Mouse (Mus musculus) mesoderm, embryonic 11.5 days (tissue): ENCODE measurements around the gene Naa40.
A peak's percentile ranks its signal among the peaks of the same experiment; 100 is the strongest.

Experiments
- DNase-seq: peaks from one replicate; pipeline ENCODE4 v3.0.0-alpha.2; 2012; ENCODE audit warnings: low read depth, low spot score

The Naa40 gene

DNA sequence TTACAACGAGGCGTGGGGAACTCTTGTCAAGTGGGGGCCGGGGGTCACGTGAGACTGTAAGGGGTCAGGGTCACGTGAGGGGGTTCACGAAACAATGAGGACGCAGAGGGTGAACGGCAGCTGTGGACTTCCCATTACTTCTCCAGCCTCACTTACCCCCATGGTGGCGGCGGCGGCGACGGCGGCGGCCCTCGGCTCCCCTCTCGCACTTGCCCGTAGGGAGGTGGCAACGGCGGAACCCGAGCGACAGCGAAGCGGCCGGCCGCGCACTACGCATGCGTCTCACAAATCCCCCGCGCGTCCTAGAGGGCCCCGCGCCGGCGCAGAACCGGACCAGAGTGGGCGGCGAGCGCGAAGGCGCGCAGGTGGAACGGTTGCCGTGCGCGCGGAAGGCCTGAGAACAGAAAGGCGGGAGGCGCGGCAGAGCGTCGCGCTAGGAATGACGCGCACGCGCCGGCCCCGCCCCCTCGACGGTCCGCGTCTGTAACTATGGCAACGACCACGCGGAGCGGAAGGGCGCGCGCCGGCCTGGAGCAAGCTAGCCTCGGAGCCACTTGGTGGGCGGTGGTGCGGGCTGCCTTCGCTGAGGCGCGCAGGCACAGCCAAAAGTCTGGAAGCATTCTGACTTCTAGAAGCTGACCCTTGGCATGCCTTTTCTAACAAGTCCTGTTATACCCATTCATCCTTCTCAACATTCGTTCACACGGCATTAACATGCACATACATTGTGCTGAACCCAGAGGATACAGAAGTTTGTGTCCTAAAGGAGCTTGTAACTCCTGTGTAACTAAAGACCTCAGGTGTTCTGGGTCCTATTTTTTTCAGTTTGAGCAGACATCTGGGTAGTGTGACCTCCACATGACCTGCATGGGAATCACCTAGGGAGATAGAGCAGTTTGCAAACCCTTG is at the start of gene Naa40:
Naa40 (minus strand) TSS at position 402 of the 909 bp plus-strand sequence.
- peak; percentile 97 for DNase-seq

DNA sequence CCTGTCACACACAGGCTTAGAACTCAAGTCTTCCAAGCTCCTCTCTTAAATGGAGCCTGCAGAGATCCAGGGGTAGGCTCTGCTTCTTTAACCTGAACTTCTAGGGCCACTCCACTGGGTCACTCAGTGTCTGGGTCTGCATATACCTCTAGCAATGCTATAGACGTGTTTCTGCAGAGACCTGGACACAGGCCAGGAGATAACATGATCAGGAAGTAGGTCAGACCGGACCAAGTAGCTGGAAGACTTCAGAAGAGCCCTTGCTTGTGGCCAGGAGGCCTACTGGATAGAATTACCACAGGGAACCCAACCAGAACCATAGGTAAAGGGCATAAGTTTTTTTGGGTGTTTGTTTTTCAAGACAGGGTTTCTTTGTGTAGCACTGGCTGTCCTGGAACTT is 48.8 kb upstream of the Naa40 start:
- no peak for DNase-seq

DNA sequence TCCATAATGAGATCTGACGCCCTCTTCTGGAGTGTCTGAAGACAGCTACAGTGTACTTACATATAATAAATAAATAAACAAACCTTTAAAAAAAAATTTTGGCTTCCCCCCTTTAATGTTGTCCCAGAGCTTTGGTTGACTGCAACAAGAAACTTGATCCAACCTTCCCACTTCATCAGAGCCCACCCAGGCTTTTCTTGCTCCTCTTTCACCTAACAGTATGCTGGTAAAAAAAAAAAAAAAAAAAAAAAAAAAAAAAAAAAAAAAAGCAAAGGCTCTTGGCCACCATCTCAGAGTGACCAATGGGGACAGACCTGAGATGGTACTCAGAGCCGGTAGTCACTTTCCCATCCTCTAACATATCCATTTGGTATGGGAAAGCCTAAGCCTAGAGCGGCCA is 47.3 kb upstream of the Naa40 start:
- no peak for DNase-seq

DNA sequence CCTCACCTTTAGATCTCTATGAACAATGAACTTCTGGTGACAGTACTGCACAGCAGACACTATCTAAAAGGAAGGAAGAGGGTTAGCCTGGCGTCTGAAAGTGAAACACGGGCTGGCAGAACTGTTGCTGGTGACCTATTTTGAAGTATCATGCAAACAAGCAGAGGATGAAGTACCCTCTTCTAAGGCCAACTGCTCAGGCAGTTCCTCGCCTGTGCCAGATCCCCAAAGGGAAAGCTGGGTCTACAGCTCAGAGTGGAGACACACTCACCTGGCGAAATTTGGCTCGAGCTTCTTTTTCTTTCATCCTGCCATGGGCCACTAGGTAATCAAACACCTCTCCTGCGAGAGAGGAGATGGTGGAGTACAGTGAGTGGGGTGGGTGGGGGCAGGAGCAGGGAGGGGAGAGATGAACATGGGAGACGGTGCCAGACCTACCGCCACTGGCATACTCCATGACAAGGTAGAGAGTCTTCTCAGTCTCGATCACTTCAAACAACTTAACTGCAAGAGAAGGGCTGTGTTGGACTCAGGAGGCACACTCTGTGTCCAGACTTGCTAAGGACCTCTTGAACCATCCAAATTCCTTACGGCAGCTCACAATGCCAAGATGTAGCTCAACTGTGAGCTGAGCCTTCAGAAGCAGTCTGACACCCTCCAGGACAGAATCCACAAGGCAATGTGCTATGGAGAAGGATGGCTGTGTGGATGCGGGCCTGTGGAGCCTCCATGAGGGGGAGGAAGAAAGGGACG is 45.8 kb upstream of the Naa40 start:
- DNase-seq = no peak

DNA sequence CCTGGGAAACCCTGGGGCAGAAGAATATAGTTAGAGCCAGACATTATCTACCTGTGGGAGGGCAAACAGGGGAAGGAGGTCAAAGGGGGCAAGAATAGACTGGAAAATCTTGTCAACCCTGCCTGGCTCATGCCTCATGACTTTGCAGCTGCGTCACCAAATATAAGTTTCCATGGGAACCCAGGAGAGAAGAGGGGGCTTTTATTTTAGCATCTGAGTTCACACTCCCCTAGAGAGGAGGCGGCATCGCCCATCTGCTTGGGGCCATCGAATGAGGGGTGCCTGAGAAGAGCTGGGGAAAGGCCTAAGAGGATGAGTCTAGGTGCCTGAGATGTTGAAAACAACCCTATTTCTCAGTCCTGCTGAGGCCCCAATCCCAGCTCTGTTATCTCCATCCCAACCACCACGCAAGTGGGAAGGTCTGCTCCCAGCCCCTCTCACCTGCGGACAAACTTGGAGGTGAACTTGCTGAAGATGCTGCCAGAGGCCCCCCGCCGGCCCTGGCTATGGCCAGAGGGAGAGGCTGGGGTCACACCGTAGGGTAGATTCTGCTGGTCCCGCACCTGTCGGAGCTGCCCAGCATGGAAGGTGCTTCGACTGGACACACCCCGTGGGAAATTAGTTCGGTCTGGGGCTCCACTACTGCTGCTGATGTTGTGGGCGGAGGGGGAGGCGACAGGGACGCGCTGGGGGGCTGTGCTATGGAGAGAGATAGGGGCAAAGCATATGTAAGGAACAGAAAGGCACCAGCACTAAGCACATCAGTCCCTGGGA is 39.8 kb upstream of the Naa40 start:
- DNase-seq = no peak

DNA sequence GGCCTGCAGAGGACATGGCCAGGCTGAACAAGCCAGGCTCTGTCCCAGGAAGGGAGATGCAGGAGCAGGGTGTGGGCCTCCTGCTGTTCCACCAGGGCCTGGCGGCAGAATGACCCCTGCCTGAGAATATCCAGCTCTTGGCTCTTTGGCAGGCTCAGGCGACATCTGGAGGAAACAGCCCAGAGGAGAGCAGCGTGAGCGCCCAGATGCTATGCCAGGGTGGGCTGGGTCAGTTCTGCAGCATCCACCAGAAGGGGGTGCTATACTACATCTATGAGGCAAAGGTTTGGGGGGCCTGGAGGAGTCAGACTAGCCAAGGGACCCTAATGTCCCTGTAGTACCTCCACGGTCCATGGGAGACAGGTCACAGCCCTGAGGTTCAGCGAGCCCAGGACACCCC is 38.1 kb upstream of the Naa40 start:
- peak; percentile 75 for DNase-seq

DNA sequence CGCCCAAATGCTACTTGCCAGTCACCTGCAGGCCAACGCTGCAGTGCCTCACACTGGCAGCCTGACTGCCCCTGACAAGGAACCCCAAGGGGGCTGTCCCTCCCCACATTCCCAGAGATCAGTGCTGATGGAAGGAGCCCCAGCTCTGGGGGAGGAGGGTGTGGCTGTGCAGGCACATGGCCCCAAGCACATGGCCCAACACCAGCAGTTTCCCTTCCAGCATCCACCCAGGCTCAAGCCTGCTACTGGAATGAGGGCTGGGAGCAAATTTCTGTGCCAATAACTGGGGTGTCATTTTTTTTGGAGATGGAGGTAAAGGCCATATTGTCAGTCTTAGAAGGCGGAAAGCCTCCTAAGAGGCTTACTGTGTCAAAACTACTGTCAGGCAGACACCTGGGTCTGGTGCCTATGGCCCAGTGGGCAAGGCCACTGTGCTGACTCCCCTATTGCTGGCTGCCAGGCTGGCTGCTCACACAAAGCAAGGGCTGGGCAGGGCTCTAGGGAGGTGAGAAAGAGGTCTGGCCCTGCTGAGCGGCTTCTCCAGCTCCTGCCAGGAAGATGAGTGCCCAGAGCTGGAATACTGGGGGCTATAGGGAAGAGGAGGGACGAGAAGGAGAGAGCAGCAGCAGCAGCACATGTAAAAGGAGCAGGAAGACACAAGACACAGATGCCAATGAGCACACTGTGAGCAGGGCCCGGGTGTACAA is 37.4 kb upstream of the Naa40 start:
- DNase-seq = no peak

DNA sequence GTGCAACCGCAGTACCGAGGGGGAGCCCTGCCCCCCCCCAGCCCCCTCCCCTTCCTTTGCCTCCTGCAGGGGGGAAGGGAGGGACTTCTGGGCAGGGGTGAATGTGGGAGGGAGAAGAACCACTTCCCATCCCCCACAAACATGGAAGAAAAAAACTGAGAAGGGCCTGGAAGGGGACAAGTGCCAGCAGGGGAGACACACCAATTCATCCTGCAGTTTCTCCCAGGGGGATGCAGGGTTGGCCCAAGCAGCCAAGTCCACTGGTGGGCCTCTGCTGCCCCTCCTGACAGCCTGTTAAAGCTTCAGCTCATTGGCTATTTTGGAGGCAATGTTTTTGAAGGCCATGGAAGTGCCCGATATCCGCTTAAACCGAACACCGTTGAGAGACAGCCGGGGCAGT is 35.8 kb upstream of the Naa40 start:
- DNase-seq = no peak

DNA sequence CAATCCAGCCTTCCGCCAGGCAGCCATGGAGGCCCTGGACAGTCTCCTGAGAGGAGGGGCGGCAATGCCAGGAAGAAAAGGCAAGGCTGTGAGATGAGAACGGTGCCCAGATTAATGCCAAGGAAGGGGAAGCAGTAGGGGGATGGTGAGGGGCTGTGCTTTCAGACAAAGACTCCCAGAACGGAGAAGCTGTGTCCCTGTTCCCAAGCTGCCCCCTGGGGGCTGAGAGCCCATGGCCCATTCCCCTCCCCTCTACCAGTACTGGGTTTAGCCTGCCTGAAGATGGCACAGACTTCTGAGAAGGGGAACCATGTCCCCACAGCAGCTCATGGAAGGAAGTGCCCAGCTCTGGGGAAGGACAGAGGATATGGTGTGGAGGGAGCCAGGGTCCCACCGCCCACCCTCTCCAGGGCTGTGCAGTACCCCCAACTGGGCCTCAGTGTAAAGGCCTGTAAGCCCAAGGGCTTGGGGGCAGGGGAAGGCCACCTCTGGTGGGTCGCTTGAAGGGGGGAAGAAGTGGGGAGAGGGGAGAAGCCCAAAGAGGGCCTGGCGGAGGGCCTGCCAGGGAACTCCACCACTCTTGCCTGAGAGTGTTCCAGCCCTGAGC is 35.2 kb upstream of the Naa40 start:
- DNase-seq = no peak

DNA sequence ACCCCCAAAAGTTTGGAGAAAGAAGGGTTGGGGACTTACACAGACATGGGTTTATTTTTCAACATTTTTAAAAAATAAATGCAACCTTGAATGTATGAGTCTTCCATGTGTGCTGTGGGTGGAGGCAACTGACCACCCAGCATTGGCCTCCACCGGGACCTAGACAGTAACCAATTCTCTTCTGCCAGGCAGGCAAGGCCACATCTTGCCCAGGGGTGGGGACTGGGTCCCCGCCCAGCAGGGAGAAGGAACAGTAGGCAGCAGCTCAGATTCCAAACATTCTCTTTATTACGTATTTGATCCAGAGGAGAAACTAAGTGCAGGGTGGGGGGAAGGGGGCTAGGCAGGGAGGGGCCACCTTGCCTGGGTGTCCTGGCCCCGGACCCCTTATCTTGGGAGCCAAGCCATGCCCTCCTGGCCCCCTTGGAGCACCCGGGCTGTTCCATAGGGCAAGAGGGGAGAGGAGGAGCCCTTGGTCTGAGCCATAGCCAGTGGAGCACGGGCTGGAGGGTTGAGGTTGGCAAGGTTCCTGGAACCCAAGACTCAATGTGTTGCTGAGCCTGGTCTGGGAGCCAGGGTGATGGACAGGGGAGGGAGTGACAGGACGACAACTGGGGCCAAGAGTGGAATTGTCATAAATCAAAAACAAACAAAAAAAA is 34.3 kb upstream of the Naa40 start:
- no peak for DNase-seq

DNA sequence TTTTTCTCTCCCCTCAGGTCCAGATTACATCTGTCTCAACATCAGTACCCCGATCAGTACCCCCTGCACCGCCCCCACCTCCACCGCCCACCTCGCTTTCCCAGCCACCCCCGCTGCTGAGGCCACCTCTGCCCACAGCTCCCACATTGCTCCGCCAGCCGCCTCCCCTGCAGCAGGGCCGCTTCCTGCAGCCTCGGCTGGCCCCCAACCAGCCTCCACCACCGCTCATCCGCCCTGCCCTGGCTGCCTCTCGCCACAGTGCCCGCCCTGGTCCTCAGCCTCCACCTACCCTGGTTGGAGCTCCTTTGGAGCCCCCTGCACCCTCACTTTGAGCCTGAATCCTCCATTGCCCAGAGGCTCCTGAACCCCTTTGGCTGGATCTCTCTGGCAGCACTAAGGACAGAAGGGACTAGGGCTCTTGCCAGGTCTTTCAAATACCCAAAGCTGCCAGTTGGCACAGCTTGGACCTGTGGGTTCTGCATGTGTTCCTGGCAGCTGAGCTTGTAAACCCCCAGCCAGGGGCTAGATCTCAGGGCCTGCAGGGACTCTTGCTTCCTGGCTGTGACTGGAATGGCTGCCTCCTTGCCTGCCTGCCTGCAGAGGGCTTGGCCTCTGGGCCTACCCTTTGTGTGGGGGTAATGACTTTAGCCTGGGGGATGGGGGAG is 33.5 kb upstream of the Naa40 start:
- no peak for DNase-seq

DNA sequence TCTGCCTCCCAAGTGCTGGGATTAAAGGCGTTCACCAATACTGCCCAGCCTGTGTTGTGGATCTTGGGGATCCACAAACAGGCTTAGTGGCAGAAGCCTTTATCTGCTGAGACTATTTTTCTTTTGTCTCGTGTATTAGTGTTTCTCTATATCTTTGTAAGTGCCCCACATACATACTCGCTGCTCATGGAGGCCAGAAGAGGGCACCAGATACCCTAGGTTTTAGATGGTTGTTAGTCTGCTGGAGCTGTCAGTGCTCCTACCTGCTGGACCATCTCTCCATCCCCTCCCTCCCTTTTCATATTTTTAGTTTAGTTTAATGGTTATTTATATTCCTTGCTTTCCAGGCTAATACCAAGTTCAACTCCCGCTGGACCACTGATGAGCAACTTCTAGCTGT is 32.5 kb upstream of the Naa40 start:
- no peak for DNase-seq

DNA sequence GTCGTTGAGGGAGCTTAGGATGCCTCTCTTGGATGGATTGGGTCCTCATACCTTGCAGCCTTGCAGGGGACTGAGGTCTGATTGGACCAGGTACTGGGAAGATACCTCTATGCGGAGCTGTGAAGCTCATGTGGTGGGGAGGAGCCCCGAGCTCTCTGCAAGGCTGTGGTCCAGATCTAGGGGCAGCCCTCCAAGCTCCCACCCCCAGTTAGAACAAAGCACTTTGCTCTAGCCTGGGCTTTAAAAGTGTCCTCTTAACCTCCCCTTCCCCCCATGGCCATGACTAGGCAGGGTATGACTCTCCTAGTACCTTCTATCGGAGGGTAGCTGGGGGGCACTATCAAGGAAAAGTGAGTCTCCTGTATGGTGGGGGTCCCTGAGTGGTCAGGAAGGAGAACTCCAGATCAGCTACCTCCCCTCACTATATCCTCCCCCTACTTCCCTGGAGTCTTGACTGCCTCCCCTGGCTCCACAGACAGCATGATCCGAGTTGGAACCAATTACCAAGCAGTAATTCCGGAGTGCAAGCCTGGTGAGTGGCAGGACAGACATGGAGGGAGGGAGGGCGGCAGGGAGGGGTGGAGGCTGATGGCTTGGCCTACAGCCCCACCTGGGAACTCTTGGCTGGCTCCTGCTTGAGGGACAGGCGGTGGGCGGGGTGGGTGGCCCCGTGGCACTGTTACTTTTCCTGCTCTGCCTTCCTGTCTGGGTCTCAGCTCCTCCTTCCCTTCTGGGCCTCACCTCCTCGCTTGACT is 28.5 kb upstream of the Naa40 start:
- DNase-seq = no peak

DNA sequence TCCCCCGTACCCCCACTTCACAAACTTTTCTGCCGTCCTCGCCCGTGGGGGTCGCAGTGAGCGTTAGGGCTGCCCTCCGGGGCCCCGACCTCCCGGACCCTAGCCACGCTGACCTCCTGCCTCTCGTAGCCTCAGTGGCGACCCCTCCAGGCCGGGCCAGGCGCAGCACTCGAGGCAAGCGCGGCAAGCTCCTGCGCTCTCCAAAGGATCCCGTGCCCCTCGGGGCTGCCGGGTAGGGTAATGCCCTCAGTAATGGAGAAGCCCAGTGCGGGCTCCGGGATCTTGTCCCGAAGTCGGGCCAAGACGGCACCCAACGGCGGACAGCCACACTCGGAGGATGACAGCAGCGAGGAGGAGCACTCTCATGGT is 27.7 kb upstream of the Naa40 start:
- DNase-seq = peak; percentile 90

DNA sequence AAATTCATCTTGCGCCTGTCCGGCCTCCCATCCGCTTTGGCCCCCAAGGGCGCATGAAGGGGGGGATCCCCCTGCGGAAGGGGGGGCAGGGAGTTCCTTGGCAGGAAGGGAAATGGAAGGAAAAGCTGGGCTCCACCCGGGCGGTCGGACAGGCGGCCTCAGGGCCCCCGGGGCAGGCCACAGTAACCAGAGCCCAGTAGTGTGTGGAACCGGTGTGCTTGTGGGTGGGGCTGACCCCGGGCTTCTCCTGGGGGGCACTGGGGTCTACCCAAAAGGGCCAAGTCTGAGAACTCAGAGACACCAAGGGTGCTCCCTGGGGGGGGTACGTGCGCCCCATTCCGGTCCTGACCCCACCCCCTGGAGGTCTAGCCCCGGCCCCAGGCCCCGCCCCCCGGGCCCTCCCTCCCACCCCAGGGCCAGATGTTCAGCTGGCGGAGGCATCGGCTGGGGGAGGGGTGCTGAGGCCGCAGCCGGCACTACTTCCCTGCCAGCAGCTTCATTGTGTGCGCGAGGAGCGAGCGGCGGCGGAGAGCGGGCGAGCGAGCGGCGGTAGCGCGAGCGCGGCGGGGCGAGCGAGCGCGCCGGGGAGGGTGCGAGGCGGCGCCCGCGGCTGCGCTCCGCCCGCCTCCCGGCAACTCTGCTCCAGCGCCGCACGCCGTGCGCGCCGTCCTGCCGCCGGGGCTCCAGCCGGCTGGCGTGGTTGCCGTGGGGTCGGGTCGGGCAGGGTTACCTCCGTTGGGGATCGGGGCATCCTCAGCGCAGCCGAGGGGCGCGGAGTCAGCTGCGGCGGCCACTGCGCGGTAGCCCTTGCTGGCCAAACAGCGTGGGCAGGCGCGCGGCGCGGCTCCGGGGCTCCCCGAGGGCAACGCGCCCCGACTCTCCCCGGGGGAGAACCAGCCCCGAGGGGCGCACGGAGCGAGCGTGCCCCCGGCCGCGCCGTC is 27.1 kb upstream of the Naa40 start:
- DNase-seq = peak; percentile 89

DNA sequence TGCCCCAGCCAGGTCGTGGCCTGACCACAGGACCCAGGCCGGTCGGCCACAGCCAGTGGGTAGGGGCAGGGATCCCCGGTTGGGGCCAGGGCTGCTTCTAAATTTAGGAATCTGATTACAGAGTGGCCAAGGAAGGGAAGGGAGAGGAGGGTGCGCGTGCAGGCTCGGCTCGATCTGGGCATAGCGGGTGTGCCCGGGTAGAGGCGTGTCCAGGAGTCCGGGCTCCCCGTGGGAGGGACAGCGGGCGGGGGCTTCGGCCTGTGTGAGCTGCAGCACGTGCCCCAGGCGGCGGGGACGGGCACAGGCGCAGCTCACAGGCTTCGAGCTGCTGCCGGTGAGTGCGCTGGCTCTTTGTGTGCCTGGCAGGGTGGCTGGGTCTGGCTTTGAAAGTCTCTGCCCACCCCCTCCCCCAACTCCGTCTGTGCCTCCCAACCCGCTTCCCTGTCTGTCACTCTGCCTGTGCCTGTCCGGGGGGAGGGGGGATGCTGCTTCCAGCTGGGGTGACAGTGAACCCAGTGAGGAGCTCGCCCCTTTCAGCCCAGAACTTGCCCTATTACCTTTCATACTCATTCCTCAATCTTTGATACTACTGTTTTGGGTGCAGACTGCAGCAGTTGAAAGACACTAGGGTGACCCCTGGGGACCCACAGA is 26.2 kb upstream of the Naa40 start, which contains the start of gene Rcor2:
Rcor2 (plus strand) TSS at position 235 of the 651 bp plus-strand sequence.
- peak; percentile 87 for DNase-seq

DNA sequence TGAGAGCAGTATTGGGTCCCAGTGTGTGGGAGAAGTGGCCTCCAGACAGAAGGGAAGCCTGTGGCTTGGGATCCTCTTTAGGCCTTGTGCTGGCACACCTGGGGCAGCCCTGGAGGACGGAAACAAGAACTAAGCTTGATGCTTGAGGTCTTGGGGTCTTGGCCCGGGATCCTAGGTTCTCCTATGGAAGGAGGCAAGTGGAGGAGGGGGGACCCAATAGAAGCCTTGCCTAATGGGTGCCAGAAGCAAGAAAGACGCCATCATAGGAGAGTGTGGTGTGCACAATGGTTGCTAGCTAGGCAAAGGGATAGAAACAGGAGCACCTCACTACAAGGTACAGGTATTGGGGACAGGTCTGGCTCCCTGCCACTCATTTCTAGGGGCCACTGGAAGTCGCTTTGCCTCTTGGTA is 25.4 kb upstream of the Naa40 start:
- no peak for DNase-seq
